Mouse (Mus musculus) MEL (cell line): ENCODE results near the gene Mrpl53.

Source experiments
- CTCF ChIP-seq, 3 experiments: IDR thresholded peaks in 2 of 3; conservative IDR thresholded peaks in 1 of 3; 2 replicates each; pipeline ENCODE4 v1.5.1; 2011 to 2012; ENCODE audit warnings: low read length in 3 of 3, low read depth in 2 of 3, mild to moderate bottlenecking in 2 of 3, improper control_type of control experiment in 1 of 3, inconsistent platforms in 1 of 3, mixed read lengths in 1 of 3, moderate library complexity in 1 of 3; ENCODE audit not compliant: control insufficient read depth in 1 of 3, insufficient read depth in 1 of 3, poor library complexity in 1 of 3, severe bottlenecking in 1 of 3
- MXI1 ChIP-seq: IDR thresholded peaks from 2 replicates; pipeline ENCODE4 v1.6.1; 2011; ENCODE audit warnings: mild to moderate bottlenecking, low read depth, low read length, improper control_type of control experiment
- TCF12 ChIP-seq: IDR thresholded peaks from 2 replicates; pipeline ENCODE4 v1.6.1; 2014; ENCODE audit warnings: low read depth, mild to moderate bottlenecking, inconsistent platforms, low read length, improper control_type of control experiment, moderate library complexity
- UBTF ChIP-seq: IDR thresholded peaks from 2 replicates; pipeline ENCODE4 v1.6.1; 2012; ENCODE audit warnings: low read depth, mild to moderate bottlenecking, inconsistent platforms, low read length, improper control_type of control experiment, moderate library complexity, borderline replicate concordance; ENCODE audit not compliant: insufficient read depth

- TF ChIP-seq UBTF (no peak), TCF12 (no peak), CTCF (IDR thresholded peaks at IDR 0.05 in 2 of 3, conservative IDR thresholded peaks at IDR 0.05 in 1 of 3; ENCODE audit: control insufficient read depth in 1 of 3, insufficient read depth in 1 of 3, low read depth in 2 of 3, low read length in 3 of 3, poor library complexity in 1 of 3, severe bottlenecking in 1 of 3) (no peak), MXI1 (no peak)
Observed at GRCm38 (mm10) chr6:83142886-83143285, 34.0 kb downstream of the Mrpl53 start.
